Mouse (Mus musculus): ENCODE data around the gene Tpsb2. TPM values are rescaled to one million over a fixed set of nuclear protein-coding genes. Genes with fewer than 3 reads are reported as not detected.

The Tpsb2 gene
- 0.36 TPM in 1 of 2 replicates, not detected in the other for polyA plus RNA-seq (2014; fragmentation: Nextera tagmentation; extraction: Ambion mirVana)

DNA sequence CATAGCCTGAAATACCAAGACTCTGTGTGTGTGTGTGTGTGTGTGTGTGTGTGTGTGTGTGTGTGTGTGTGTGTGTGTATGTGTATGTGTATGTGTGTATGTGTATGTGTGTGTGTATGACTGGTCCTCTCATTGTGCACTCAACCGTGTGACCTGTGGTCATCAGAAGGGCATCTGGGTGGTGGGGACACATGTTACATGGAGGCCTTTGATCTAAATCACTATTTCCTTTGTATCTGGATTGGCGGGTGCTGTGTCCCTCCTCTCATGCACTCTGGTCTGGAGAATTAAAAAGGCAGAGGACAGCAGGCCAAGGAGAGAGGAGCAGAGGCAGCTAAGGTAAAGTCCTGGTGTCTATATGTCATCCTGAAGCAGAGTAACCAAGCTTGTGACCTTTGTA is at the start of gene Tpsb2:
Gene Tpsb2, plus strand, starts transcription at position 301 of the 400 bp plus-strand sequence.
- 80% methylated on average over 2 of the region's 2 CpGs for WGBS
- ATAC-seq (ENCODE audit: low FRiP score), result no peak

DNA sequence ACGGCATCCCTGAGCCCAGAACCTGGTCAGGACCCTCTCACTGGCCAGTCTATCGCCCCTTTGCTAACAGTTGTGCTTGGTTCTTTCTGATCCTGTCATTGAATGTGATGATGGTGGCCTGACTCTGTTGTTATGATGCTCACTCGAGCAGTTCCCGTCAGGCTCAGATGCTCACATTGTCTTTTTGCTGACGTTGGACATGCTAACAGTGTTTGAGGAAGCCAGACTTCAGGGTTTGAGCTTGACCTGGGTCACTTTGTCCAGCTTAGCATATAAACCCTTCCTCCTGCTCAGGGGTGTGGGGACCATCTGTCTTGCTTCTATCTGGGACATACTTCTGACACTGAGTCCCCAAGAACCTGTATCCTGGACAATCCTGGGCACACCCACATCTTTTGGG is 47.8 kb upstream of the Tpsb2 start, which contains the start of gene Prss29:
Gene Prss29, plus strand, starts transcription at position 301 of the 400 bp plus-strand sequence.
- Histone ChIP-seq H3K9me3 (ENCODE audit: control insufficient read depth, low read length) (no peaks in the 10 kb centered on the region), H3K4me2 (replicated peaks) (no peak within 1 kb of the TSS), H3K9ac (no peak within 1 kb of the TSS), H3K4me3 (replicated peaks; ENCODE audit: low read length) (no peak within 1 kb of the TSS), H3K36me3 (replicated peaks; ENCODE audit: control insufficient read depth, insufficient read depth) (no peaks in the 10 kb centered on the region), H3K27me3 (ENCODE audit: control insufficient read depth, insufficient read depth, low read length) (no peaks in the 10 kb centered on the region), H3K4me1 (replicated peaks; ENCODE audit: control insufficient read depth, insufficient read depth, low read length) (no peaks in the 10 kb centered on the region), H3K27ac (no peak within 1 kb of the TSS)
- 75% methylated on average over 5 of the region's 5 CpGs for WGBS
- DNase-seq (ENCODE audit: low spot score) (no peak), ATAC-seq (ENCODE audit: low FRiP score) (no peak)

More for the DNA sequence above, at the start of gene Tpsb2:
- H3K9ac ChIP-seq, result no peak within 1 kb of the TSS
- no peak within 1 kb of the TSS for H3K4me3 ChIP-seq (replicated peaks; ENCODE audit: low read length)
- no peaks in the 10 kb centered on the region; the same call in 1 of the 2 replicates for H3K27me3 ChIP-seq (ENCODE audit: control insufficient read depth, insufficient read depth, low read length)
- no peak within 1 kb of the TSS for H3K27ac ChIP-seq
- H3K4me2 ChIP-seq (replicated peaks), result no peak within 1 kb of the TSS
- no peak for DNase-seq (ENCODE audit: low spot score)
- no peaks in the 10 kb centered on the region for H3K9me3 ChIP-seq (ENCODE audit: control insufficient read depth, low read length)
- no peaks in the 10 kb centered on the region for H3K36me3 ChIP-seq (replicated peaks; ENCODE audit: control insufficient read depth, insufficient read depth)
- H3K4me1 ChIP-seq (replicated peaks; ENCODE audit: control insufficient read depth, insufficient read depth, low read length), result no peaks in the 10 kb centered on the region

DNA sequence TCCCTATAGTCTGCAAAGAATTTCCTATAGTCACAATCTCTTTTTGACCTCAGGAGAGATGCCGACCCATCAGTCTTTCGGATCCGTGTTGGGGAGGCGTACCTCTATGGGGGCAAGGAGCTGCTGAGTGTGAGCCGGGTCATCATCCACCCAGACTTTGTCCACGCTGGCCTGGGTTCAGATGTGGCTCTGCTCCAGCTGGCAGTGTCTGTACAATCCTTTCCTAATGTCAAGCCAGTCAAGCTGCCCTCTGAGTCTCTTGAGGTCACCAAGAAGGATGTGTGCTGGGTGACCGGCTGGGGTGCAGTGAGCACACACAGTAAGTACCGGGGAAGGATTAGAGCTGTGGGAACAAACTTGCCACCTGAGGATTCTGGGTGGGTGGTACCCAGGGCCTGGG is 45.3 kb upstream of the Tpsb2 start:
- no peaks in the 10 kb centered on the region for H3K4me1 ChIP-seq (replicated peaks; ENCODE audit: control insufficient read depth, insufficient read depth, low read length)
- no peak overlapping the region for H3K27ac ChIP-seq
- H3K36me3 ChIP-seq (replicated peaks; ENCODE audit: control insufficient read depth, insufficient read depth), result no peaks in the 10 kb centered on the region
- ATAC-seq (ENCODE audit: low FRiP score), result no peak
- H3K9me3 ChIP-seq (ENCODE audit: control insufficient read depth, low read length), result no peaks in the 10 kb centered on the region
- H3K9ac ChIP-seq, result no peak overlapping the region
- H3K27me3 ChIP-seq (ENCODE audit: control insufficient read depth, insufficient read depth, low read length), result no peaks in the 10 kb centered on the region
- no peak overlapping the region for H3K4me3 ChIP-seq (replicated peaks; ENCODE audit: low read length)
- WGBS, result 93% methylated on average over 8 of the region's 8 CpGs
- no peak overlapping the region for H3K4me2 ChIP-seq (replicated peaks)
- no peak for DNase-seq (ENCODE audit: low spot score)

DNA sequence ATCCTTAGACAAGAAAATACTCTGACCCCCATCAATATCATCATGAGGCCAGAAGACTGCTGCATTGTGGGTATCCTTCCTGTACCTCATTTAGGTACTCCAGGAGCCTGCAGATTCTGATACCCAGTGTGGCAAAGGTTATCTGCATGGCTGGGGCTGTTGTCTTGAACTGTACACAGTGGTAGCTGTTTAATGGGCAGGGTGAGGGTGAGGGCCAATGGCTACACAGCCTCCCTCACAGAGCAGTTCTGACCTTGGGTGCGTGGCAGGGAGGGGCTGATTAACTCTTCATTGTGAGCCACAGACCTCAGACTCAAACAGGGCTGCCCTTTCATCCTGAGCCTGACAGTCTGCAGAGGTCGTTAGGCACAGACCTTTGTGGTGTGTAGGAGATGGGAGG is 43.2 kb upstream of the Tpsb2 start:
- WGBS, result 35% methylated on average over 2 of the region's 2 CpGs
- no peak overlapping the region for H3K4me3 ChIP-seq (replicated peaks; ENCODE audit: low read length)
- no peaks in the 10 kb centered on the region for H3K9me3 ChIP-seq (ENCODE audit: control insufficient read depth, low read length)
- no peaks in the 10 kb centered on the region for H3K4me1 ChIP-seq (replicated peaks; ENCODE audit: control insufficient read depth, insufficient read depth, low read length)
- no peaks in the 10 kb centered on the region for H3K36me3 ChIP-seq (replicated peaks; ENCODE audit: control insufficient read depth, insufficient read depth)
- H3K27ac ChIP-seq, result no peak overlapping the region
- no peak overlapping the region for H3K9ac ChIP-seq
- no peak overlapping the region for H3K4me2 ChIP-seq (replicated peaks)
- H3K27me3 ChIP-seq (ENCODE audit: control insufficient read depth, insufficient read depth, low read length), result no peaks in the 10 kb centered on the region
- ATAC-seq (ENCODE audit: low FRiP score) (no peak), DNase-seq (ENCODE audit: low spot score) (no peak)

DNA sequence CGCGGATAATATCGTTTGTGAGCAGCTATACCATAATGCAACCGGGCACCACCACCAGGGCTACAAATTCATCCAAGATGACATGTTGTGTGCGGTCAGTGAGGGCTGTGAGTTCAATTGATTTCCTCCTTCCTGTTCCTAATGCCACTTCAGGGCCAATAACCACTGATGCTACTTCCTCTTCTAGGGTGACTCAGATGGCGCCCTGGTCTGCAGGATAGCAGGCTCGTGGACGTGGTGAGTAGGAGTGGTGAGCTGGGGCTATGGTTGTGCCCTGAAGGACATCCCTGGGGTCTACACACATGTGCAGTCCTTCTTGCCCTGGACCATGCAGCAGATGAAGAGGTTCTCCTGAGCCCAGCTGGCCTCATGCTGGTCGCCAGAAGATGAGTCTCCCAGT is 33.8 kb upstream of the Tpsb2 start:
- H3K4me2 ChIP-seq (replicated peaks), result no peak overlapping the region
- H3K4me1 ChIP-seq (replicated peaks; ENCODE audit: control insufficient read depth, insufficient read depth, low read length), result no peaks in the 10 kb centered on the region
- 83% methylated on average over 9 of the region's 9 CpGs for WGBS
- no peak overlapping the region for H3K27ac ChIP-seq
- H3K36me3 ChIP-seq (replicated peaks; ENCODE audit: control insufficient read depth, insufficient read depth), result no peaks in the 10 kb centered on the region
- DNase-seq (ENCODE audit: low spot score), result no peak
- no peak overlapping the region for H3K9ac ChIP-seq
- no peaks in the 10 kb centered on the region for H3K9me3 ChIP-seq (ENCODE audit: control insufficient read depth, low read length)
- no peak overlapping the region for H3K4me3 ChIP-seq (replicated peaks; ENCODE audit: low read length)
- no peaks in the 10 kb centered on the region for H3K27me3 ChIP-seq (ENCODE audit: control insufficient read depth, insufficient read depth, low read length)
- no peak for ATAC-seq (ENCODE audit: low FRiP score)

DNA sequence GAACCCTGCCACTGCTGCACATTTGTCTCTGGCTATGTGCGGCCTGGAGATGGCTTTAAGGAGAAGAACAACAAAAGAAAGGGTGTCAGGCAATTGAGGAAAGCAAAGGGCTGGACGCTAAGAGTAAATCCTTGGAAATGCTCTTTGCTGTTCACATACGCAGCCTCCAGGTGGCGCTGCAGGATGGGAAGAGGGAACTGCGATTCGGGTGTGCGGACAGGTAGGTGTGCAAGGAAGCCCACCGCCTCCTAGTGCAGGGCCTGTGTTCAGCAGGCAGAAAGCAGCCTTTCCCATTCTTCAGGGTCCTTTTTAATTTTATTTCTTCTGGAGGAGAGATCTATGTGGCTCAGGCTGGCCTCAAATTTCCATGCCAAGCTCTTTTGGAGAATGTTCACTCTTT is 32.2 kb upstream of the Tpsb2 start:
- no peak for ATAC-seq (ENCODE audit: low FRiP score)
- Histone ChIP-seq H3K9ac (no peak overlapping the region), H3K36me3 (replicated peaks; ENCODE audit: control insufficient read depth, insufficient read depth) (no peaks in the 10 kb centered on the region)

DNA sequence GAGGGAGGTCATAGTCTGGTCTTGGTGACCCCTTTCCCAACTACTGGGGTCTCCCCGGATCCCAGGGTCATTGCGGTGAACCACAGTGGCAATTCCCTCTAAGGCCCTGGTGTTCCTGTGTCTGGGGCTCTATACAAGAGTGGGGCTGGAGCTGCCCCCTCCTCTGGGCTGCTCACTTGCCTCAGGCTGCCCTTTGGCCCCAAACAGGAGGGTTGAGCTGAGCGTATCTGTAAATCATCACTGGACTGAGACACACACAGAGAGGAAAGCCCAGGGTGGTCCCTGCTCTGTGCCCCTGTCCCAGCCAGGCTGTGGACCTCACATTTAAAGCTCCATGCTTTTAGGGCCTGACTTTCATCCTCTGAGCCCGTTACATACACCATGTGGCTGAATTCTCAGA is 27.9 kb upstream of the Tpsb2 start:
- Histone ChIP-seq H3K4me3 (replicated peaks; ENCODE audit: low read length) (no peak overlapping the region), H3K36me3 (replicated peaks; ENCODE audit: control insufficient read depth, insufficient read depth) (no peaks in the 10 kb centered on the region), H3K9ac (no peak overlapping the region), H3K4me1 (replicated peaks; ENCODE audit: control insufficient read depth, insufficient read depth, low read length) (no peaks in the 10 kb centered on the region), H3K4me2 (replicated peaks) (no peak overlapping the region), H3K27ac (no peak overlapping the region), H3K9me3 (ENCODE audit: control insufficient read depth, low read length) (no peaks in the 10 kb centered on the region), H3K27me3 (ENCODE audit: control insufficient read depth, insufficient read depth, low read length) (no peaks in the 10 kb centered on the region)
- no peak for DNase-seq (ENCODE audit: low spot score)
- no peak for ATAC-seq (ENCODE audit: low FRiP score)
- WGBS, result 79% methylated on average over 4 of the region's 4 CpGs

More for the DNA sequence above, 32.2 kb upstream of the Tpsb2 start:
- Histone ChIP-seq H3K9me3 (ENCODE audit: control insufficient read depth, low read length) (no peaks in the 10 kb centered on the region), H3K27me3 (ENCODE audit: control insufficient read depth, insufficient read depth, low read length) (no peaks in the 10 kb centered on the region), H3K4me1 (replicated peaks; ENCODE audit: control insufficient read depth, insufficient read depth, low read length) (no peaks in the 10 kb centered on the region), H3K27ac (no peak overlapping the region), H3K4me2 (replicated peaks) (no peak overlapping the region), H3K4me3 (replicated peaks; ENCODE audit: low read length) (no peak overlapping the region)
- WGBS, result 4% methylated on average over 8 of the region's 8 CpGs
- peak; percentile 85 for DNase-seq (ENCODE audit: low spot score)

DNA sequence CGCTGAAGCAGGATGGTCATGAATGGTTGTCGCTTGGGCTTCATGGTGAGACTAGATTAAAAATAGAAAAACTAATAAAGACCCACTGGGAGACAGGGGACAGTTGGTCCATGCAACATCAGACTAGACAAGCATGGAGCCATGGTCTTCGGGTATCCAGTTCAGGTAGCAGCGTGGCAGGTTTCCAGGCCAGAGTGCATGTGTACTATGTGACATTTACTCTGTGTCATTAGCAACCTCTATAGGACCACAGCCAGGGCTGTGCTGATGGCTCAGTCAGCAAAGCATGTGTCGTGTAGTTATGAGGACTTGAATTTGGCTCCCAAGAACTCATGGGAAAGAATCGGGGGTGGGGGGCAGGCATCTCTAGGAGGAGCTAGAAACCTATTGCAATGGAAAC is 26.1 kb upstream of the Tpsb2 start:
- Histone ChIP-seq H3K36me3 (replicated peaks; ENCODE audit: control insufficient read depth, insufficient read depth) (no peaks in the 10 kb centered on the region), H3K27ac (no peak overlapping the region), H3K4me3 (replicated peaks; ENCODE audit: low read length) (no peak overlapping the region), H3K4me1 (replicated peaks; ENCODE audit: control insufficient read depth, insufficient read depth, low read length) (no peaks in the 10 kb centered on the region), H3K9ac (no peak overlapping the region), H3K4me2 (replicated peaks) (no peak overlapping the region), H3K27me3 (ENCODE audit: control insufficient read depth, insufficient read depth, low read length) (no peaks in the 10 kb centered on the region), H3K9me3 (ENCODE audit: control insufficient read depth, low read length) (no peaks in the 10 kb centered on the region)
- ATAC-seq (ENCODE audit: low FRiP score) (no peak), DNase-seq (ENCODE audit: low spot score) (no peak)
- WGBS, result 84% methylated on average over 6 of the region's 6 CpGs

DNA sequence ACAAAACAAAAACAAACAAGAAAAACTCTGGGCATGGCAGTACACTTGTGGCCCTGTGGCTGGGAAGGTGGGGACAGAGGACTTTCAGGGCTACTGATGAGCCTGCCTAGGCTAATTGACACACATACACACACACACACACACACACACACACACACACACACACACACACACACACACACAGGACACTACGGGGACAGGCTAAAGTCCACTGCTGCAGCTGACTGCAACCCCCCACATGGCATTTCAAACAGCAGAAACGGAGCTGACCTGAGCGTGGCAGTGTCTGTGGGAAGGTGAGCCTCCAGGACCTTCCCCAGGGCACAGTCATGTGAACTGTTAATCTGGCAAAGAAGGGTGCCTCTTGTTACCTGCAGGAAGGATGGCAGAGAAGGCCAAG is 24.6 kb upstream of the Tpsb2 start:
- H3K36me3 ChIP-seq (replicated peaks; ENCODE audit: control insufficient read depth, insufficient read depth), result no peaks in the 10 kb centered on the region
- H3K9ac ChIP-seq, result no peak overlapping the region
- H3K4me2 ChIP-seq (replicated peaks), result no peak overlapping the region
- H3K27ac ChIP-seq, result no peak overlapping the region
- no peaks in the 10 kb centered on the region for H3K27me3 ChIP-seq (ENCODE audit: control insufficient read depth, insufficient read depth, low read length)
- H3K4me1 ChIP-seq (replicated peaks; ENCODE audit: control insufficient read depth, insufficient read depth, low read length), result no peaks in the 10 kb centered on the region
- ATAC-seq (ENCODE audit: low FRiP score) (no peak), DNase-seq (ENCODE audit: low spot score) (no peak)
- WGBS, result 59% methylated on average over 3 of the region's 3 CpGs
- no peaks in the 10 kb centered on the region for H3K9me3 ChIP-seq (ENCODE audit: control insufficient read depth, low read length)
- H3K4me3 ChIP-seq (replicated peaks; ENCODE audit: low read length), result no peak overlapping the region

DNA sequence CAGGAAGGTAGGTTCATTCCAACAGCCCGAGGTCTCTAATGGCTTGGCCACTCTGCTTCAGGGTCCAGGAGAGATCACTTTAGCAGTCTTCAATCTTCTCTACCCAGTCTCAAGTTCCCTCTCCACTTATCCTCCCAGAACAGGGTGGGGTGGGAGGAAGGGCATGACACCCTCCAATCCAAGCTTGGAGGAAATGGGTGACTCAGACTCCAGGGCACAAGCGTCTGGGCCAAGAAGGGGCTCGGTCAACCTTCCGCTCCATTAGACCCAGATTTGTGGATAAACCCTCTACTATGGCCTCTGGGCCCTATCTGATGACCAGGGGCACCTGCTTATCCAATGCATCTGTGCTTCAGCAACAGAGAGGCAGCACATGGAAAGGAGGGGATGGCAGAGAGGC is 20.6 kb upstream of the Tpsb2 start, which contains the start of gene Tpsab1:
Gene Tpsab1, minus strand, starts transcription at position 101 of the 400 bp plus-strand sequence.
- Histone ChIP-seq H3K4me3 (replicated peaks; ENCODE audit: low read length) (no peak within 1 kb of the TSS), H3K4me2 (replicated peaks) (no peak within 1 kb of the TSS), H3K9me3 (ENCODE audit: control insufficient read depth, low read length) (no peaks in the 10 kb centered on the region), H3K4me1 (replicated peaks; ENCODE audit: control insufficient read depth, insufficient read depth, low read length) (no peaks in the 10 kb centered on the region), H3K27me3 (ENCODE audit: control insufficient read depth, insufficient read depth, low read length) (no peaks in the 10 kb centered on the region), H3K36me3 (replicated peaks; ENCODE audit: control insufficient read depth, insufficient read depth) (no peaks in the 10 kb centered on the region), H3K9ac (no peak within 1 kb of the TSS), H3K27ac (no peak within 1 kb of the TSS)
- WGBS, result 93% methylated on average over 4 of the region's 4 CpGs
- no peak for ATAC-seq (ENCODE audit: low FRiP score)
- DNase-seq (ENCODE audit: low spot score), result no peak
